ENCODE assay signal across 9 mouse cellular contexts in the genomic region with DNA sequence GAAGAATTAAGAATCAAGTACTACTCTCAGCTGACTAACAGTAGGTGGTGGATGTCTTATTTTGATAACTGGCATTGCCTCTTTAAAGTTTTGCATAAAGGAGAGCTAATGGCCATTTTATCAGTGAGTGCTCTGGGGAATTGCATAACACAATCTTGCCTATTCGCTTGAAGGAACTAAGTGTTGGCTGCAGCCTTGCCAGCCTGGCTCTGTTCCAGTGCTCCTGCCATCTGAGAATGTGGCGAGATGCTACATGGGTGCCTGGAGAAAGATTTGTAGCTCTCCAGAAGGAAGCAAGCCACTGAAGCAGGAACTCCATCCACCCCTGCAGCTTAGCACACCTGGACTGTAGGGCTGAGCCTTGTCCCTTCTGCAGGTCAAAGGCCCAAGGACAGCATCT.
DNase-seq lines count a peak whose midpoint lies in the region; TF ChIP-seq lines count a peak whose summit lies in the region.
"Had no signal": no experiment of that assay in that cellular context is flagged by ENCODE, and none has a peak within 500 bp of the region (broad histone marks: within the 10 kb centered on the region; RNA-seq: fewer than 3 reads in every experiment).

No protein-coding gene starts in this region.

- peak overlapping the region; percentile 58 for H3K27ac ChIP-seq in layer of hippocampus, adult 2 months

- peak; percentile 14 to 60 for DNase-seq in adrenal gland, adult (ENCODE audit: inconsistent age in 2 of 2, low spot score in 1 of 2)
- DNase-seq in adrenal gland, postnatal 4 days (ENCODE audit: low spot score in 2 of 2): no peak
- DNase-seq in layer of hippocampus, adult 2 months (ENCODE audit: low spot score in 2 of 2): no peak
- no peak for DNase-seq in layer of hippocampus, postnatal 36 days
- peak; percentile 38 for DNase-seq in adrenal gland, postnatal 14 days
- peak; percentile 82 to 84 for DNase-seq in cerebellum, postnatal 10 days
- DNase-seq in thymus, postnatal 36 days: no peak
- no peak for DNase-seq in gastrocnemius, postnatal 10 days
- DNase-seq: liver, postnatal 0 days had no signal

- TF ChIP-seq CTCF in layer of hippocampus, adult 2 months (conservative IDR thresholded peaks at IDR 0.05): no peak

- no peak overlapping the region for H3K4me3 ChIP-seq in layer of hippocampus, adult 2 months

Comparison
In these comparisons a context has a peak if more than half of its experiments do, and no peak if none do; other contexts are left out.
1. DNase-seq: peak in adrenal gland, adult (2 of 2), adrenal gland, postnatal 14 days (single experiment) and cerebellum, postnatal 10 days (2 of 2); none in adrenal gland, postnatal 4 days (0 of 2), layer of hippocampus, adult 2 months (0 of 2), layer of hippocampus, postnatal 36 days (0 of 2), thymus, postnatal 36 days (0 of 2) and gastrocnemius, postnatal 10 days (single experiment).